Comparison of ENCODE assay signal across 8 mouse cellular contexts in the genomic region with DNA sequence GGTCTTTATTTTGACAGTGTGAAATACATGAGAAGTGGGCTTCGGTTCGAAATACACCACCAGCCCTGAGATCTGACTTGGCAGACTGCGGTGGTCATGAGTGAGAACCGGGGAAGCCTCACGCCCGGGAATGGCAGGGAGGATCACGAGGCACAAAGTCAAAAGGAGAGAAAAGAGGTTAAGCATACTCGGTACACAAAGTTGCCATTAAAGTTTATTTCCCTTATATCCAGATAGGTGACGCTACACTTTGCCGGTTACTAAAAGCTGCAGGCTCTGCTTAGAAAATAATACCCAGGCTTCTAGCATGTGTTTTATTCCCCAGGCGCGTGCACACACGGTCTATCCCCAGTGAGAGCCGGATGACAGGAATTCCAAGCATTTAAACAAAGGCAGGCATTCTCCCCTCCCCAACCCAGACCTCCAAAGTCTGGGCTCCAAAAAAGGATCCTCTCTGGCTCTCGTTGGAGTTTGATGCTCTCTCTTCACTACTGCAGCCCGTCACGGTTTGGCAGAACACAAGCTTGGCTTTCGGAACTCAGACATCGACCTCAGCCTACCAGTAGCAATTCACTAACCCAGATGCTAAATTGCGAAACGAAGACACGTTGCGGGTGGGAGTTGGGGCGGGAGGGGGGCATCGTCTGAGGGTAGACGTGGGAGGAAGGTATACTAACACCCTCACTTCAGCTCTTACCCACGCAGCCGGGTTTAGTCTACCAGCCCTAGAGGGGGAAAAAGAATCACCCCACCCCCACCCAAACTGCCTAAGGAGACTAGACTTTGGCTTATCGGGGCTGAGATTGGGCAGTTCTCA. TPM values are rescaled to one million over a fixed set of nuclear protein-coding genes. Genes with fewer than 3 reads are reported as not detected.
DNase-seq lines count a peak whose midpoint lies in the region; ATAC-seq and TF ChIP-seq lines count a peak whose summit lies in the region.

No protein-coding gene starts in this region.

- H3K9ac ChIP-seq in heart, embryonic 16.5 days (ENCODE audit: low read length) = peak overlapping the region; percentile 91
- no peak overlapping the region; the same call in 1 of the 2 replicates for H3K9ac ChIP-seq in liver, embryonic 16.5 days (ENCODE audit: low read depth, low read length)

- ATAC-seq in heart, embryonic 16.5 days (replicated peaks; ENCODE audit: extremely low read depth, insufficient read depth, low FRiP score) = peak; percentile 43
- ATAC-seq in liver, embryonic 16.5 days (ENCODE audit: low read depth) = no peak

- TF ChIP-seq CTCF in embryonic fibroblast, embryonic 13.5 days (IDR thresholded peaks at IDR 0.05; ENCODE audit: borderline replicate concordance, insufficient read depth, low read length) = no peak

- WGBS in heart, embryonic 16.5 days = under 1% methylated on average over 29 of the region's 29 CpGs
- WGBS in liver, embryonic 16.5 days (ENCODE audit: insufficient replicate concordance) = 1% methylated on average over 29 of the region's 29 CpGs

- H3K36me3 ChIP-seq in heart, embryonic 16.5 days (ENCODE audit: control insufficient read depth, insufficient read depth) = no peaks in the 10 kb centered on the region
- no peaks in the 10 kb centered on the region for H3K36me3 ChIP-seq in liver, embryonic 16.5 days (ENCODE audit: control insufficient read depth, insufficient read depth)

- TF ChIP-seq POLR2A in embryonic fibroblast, embryonic 13.5 days (IDR thresholded peaks at IDR 0.05; ENCODE audit: low read depth, low read length) = peak; percentile 51; the same call in 1 of the 2 replicates

- peak; percentile 8 to 19 for DNase-seq in spleen, postnatal 10 days (ENCODE audit: low spot score in 2 of 2)
- DNase-seq in spleen, postnatal 14 days (ENCODE audit: low spot score in 2 of 2) = no peak
- DNase-seq in kidney, postnatal 4 days = peak; percentile 30 to 52
- peak; percentile 28 for DNase-seq in ovary, postnatal 36 days (ENCODE audit: low spot score)
- DNase-seq in spleen, adult 12 weeks (ENCODE audit: low spot score) = no peak

- 0 out of 2 replicates have a peak, but pooled peaks cover 3% of the 10 kb centered on the region for H3K27me3 ChIP-seq in heart, embryonic 16.5 days (ENCODE audit: control insufficient read depth, insufficient read depth, low read length)
- peaks cover 66% of the 10 kb centered on the region for H3K27me3 ChIP-seq in liver, embryonic 16.5 days (ENCODE audit: control insufficient read depth, insufficient read depth, low read depth, low read length)

- peak overlapping the region; percentile 69 for H3K27ac ChIP-seq in embryonic fibroblast, embryonic 13.5 days (ENCODE audit: insufficient read depth, low read length)
- peak overlapping the region; percentile 97 for H3K27ac ChIP-seq in heart, embryonic 16.5 days (ENCODE audit: low read length)
- H3K27ac ChIP-seq in liver, embryonic 16.5 days (ENCODE audit: low read length) = peak overlapping the region; percentile 10

- peak overlapping the region; percentile 72 for H3K4me3 ChIP-seq in embryonic fibroblast, embryonic 13.5 days (ENCODE audit: insufficient read depth, low read length)
- peak overlapping the region; percentile 83 for H3K4me3 ChIP-seq in heart, embryonic 16.5 days (ENCODE audit: low read length)
- peak overlapping the region; percentile 66 for H3K4me3 ChIP-seq in liver, embryonic 16.5 days (ENCODE audit: low read depth, low read length)

- no peaks in the 10 kb centered on the region for H3K4me1 ChIP-seq in embryonic fibroblast, embryonic 13.5 days (ENCODE audit: control insufficient read depth, insufficient read depth, low read length)
- 0 out of 2 replicates have a peak, but pooled peaks cover 2% of the 10 kb centered on the region for H3K4me1 ChIP-seq in heart, embryonic 16.5 days (ENCODE audit: control insufficient read depth, insufficient read depth, low read length)
- peaks cover 26% of the 10 kb centered on the region for H3K4me1 ChIP-seq in liver, embryonic 16.5 days (ENCODE audit: control insufficient read depth, low read depth, low read length)

- no peaks in the 10 kb centered on the region for H3K9me3 ChIP-seq in heart, embryonic 16.5 days (replicated peaks; ENCODE audit: control insufficient read depth, low read length)
- no peaks in the 10 kb centered on the region for H3K9me3 ChIP-seq in liver, embryonic 16.5 days (replicated peaks; ENCODE audit: control insufficient read depth, low read length)

- peak overlapping the region; percentile 97 for H3K4me2 ChIP-seq in heart, embryonic 16.5 days (ENCODE audit: low read depth, low read length)
- peak overlapping the region; percentile 72 for H3K4me2 ChIP-seq in liver, embryonic 16.5 days (ENCODE audit: low read depth, low read length)

RNA-seq across cellular contexts. Expression of gene Pcdh7, which starts 1.1 kb away (rescaled TPM):
- 61.2 and 63.8 TPM in 2 replicates for polyA plus RNA-seq in embryonic fibroblast, embryonic 13.5 days (2011; ENCODE audit: insufficient read length, low read depth, missing spikeins)
- 22.7 and 22.8 TPM in 2 replicates for polyA plus RNA-seq in heart, embryonic 16.5 days (2015; fragmentation: Nextera tagmentation; extraction: Ambion mirVana)
- 0.31 and 0.36 TPM in 2 replicates for polyA plus RNA-seq in liver, embryonic 16.5 days (2015; fragmentation: Nextera tagmentation; extraction: Ambion mirVana)

Comparison
In these comparisons a context has a peak if more than half of its experiments do, and no peak if none do; other contexts are left out.
1. DNase-seq: peak in spleen, postnatal 10 days (2 of 2), kidney, postnatal 4 days (2 of 2) and ovary, postnatal 36 days (single experiment); none in spleen, postnatal 14 days (0 of 2) and spleen, adult 12 weeks (single experiment).
2. H3K27ac ChIP-seq: peak in every context shown above with its lines; median percentile 97 in heart, embryonic 16.5 days; 69 in embryonic fibroblast, embryonic 13.5 days; 10 in liver, embryonic 16.5 days.
3. RNA of gene Pcdh7, which starts 1.1 kb away (polyA plus RNA-seq): 61.2 to 63.8 TPM in embryonic fibroblast, embryonic 13.5 days and 22.7 to 22.8 TPM in heart, embryonic 16.5 days; 0.31 to 0.36 TPM in liver, embryonic 16.5 days; every median in the first group is over 10 times any median in the second.
4. Peak in every context shown above with its lines, with median percentiles within 50 percentile points of each other: H3K4me3 ChIP-seq.